25 mouse cellular contexts compared by ENCODE assay signal in the genomic region with DNA sequence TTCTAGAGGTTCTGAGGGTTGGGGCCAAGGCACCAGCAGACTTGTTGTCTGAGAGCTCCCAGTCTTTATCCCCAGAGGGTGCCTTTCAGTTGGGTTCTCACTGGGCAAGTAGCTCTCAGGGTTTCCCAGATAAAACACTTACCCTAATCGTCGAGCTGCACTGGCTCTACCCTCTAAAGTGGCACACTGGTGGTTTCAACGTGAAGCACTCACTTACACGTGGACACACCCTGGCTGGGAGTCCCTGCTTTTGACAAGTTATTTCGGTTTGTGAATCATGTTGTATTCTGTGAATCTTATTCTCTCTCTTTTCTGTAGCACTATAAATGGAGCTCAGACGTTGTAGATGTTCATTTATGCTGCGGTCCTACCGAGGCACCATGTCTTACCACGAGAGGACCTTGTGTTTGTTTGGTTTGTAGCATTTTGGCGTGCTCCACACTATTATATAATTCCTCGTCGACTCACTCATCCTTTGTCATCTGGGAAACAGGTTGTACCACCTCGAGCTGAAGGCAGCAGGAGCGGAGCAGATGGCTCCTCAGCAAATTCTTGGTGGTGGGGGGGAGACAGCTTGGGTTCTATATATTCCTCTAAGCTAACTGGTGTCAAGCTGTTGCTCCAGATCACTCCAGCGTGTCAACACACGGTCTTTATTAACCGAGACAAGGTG.
DNase-seq lines count a peak whose midpoint lies in the region; ATAC-seq lines count a peak whose summit lies in the region.
"Had no signal": no experiment of that assay in that cellular context is flagged by ENCODE, and none has a peak within 500 bp of the region (broad histone marks: within the 10 kb centered on the region; RNA-seq: fewer than 3 reads in every experiment).

No protein-coding gene starts in this region.

- H3K9me3 ChIP-seq in heart, embryonic 13.5 days = no peaks in the 10 kb centered on the region
- H3K9me3 ChIP-seq: embryonic facial prominence, embryonic 10.5 days; limb, embryonic 12.5 days; stomach, embryonic 15.5 days had no signal

- 0 out of 2 replicates have a peak, but pooled peaks cover 3% of the 10 kb centered on the region for H3K4me1 ChIP-seq in heart, embryonic 13.5 days
- H3K4me1 ChIP-seq: embryonic facial prominence, embryonic 10.5 days; limb, embryonic 12.5 days; stomach, embryonic 15.5 days had no signal

- H3K9ac ChIP-seq in heart, embryonic 13.5 days = no peak overlapping the region
- H3K9ac ChIP-seq: hindbrain, embryonic 14.5 days; limb, embryonic 12.5 days; liver, embryonic 14.5 days; stomach, embryonic 15.5 days had no signal

- intact Hi-C loops in left cerebral cortex, postnatal 14 days (cut with DNase I) = no loop called here
- intact Hi-C loops in left cerebral cortex, postnatal 36 days (cut with DNase I) = loop anchor here (10.0 kb wide), 1 partner anchor 599 kb away; no protein-coding TSS in a partner anchor

- H3K4me2 ChIP-seq in heart, embryonic 13.5 days = peak overlapping the region; percentile 4; the same call in 1 of the 2 replicates
- H3K4me2 ChIP-seq: hindbrain, embryonic 14.5 days; limb, embryonic 12.5 days; stomach, embryonic 15.5 days had no signal

- no peaks in the 10 kb centered on the region for H3K36me3 ChIP-seq in heart, embryonic 13.5 days
- H3K36me3 ChIP-seq: embryonic facial prominence, embryonic 10.5 days; G1E; limb, embryonic 12.5 days; stomach, embryonic 15.5 days had no signal

- H3K27me3 ChIP-seq in heart, embryonic 13.5 days (replicated peaks) = 0 out of 2 replicates have a peak, but pooled peaks cover 4% of the 10 kb centered on the region
- H3K27me3 ChIP-seq: limb, embryonic 12.5 days; stomach, embryonic 15.5 days had no signal

- H3K27ac ChIP-seq in heart, embryonic 13.5 days (replicated peaks) = no peak overlapping the region
- H3K27ac ChIP-seq: embryonic facial prominence, embryonic 10.5 days; hindbrain, embryonic 14.5 days; limb, embryonic 12.5 days; liver, embryonic 14.5 days; stomach, embryonic 15.5 days had no signal

- 67% methylated on average over 17 of the region's 17 CpGs for whole genome bisulfite sequencing in heart, embryonic 13.5 days

- no peak overlapping the region for H3K4me3 ChIP-seq in heart, embryonic 13.5 days
- H3K4me3 ChIP-seq: embryonic facial prominence, embryonic 10.5 days; erythroblast, embryonic 14.5 days; limb, embryonic 12.5 days; stomach, embryonic 15.5 days had no signal

- no peak for DNase-seq in heart, adult 9 months (ENCODE audit: low spot score in 2 of 2)
- DNase-seq in left cerebral cortex, postnatal 14 days (ENCODE audit: low spot score in 2 of 2) = peak; percentile 33 to 53
- no peak for DNase-seq in left cerebral cortex, adult 11 months (ENCODE audit: low spot score)
- DNase-seq in layer of hippocampus, adult 8-10 months (ENCODE audit: low spot score in 2 of 2) = peak; percentile 53 to 59
- peak; percentile 41 to 59 for DNase-seq in left cerebral cortex, postnatal 36 days (ENCODE audit: low spot score in 2 of 2)
- no peak for DNase-seq in embryo, embryonic 11 days
- DNase-seq in retina, postnatal 1 day = no peak
- DNase-seq: adrenal gland, adult 2 months; cerebellum, adult 8-10 months; gastrocnemius, postnatal 36 days; heart, postnatal 10 days; kidney, postnatal 36 days; spleen, adult 18-20 months; thymus, postnatal 36 days had no signal

- no peak for ATAC-seq in heart, embryonic 13.5 days (ENCODE audit: extremely low read depth, insufficient number of reproducible peaks, low FRiP score, low TSS enrichment)
- ATAC-seq: forebrain, embryonic 16.5 days; intestine, postnatal 0 days; midbrain, embryonic 16.5 days had no signal

Comparison
In these comparisons a context has a peak if more than half of its experiments do, and no peak if none do; other contexts are left out.
1. DNase-seq: peak in left cerebral cortex, postnatal 14 days (2 of 2), layer of hippocampus, adult 8-10 months (2 of 2) and left cerebral cortex, postnatal 36 days (2 of 2); none in heart, adult 9 months (0 of 2), left cerebral cortex, adult 11 months (single experiment), embryo, embryonic 11 days (single experiment) and retina, postnatal 1 day (single experiment).